Mouse (Mus musculus): ENCODE results near the gene Gm45140. TPM values are rescaled to one million over a fixed set of nuclear protein-coding genes. Genes with fewer than 3 reads are reported as not detected.

Gene Gm45140
- total RNA-seq, 4 experiments from 2014 or later: 0.24 to 1.9 TPM; not detected in 2

DNA sequence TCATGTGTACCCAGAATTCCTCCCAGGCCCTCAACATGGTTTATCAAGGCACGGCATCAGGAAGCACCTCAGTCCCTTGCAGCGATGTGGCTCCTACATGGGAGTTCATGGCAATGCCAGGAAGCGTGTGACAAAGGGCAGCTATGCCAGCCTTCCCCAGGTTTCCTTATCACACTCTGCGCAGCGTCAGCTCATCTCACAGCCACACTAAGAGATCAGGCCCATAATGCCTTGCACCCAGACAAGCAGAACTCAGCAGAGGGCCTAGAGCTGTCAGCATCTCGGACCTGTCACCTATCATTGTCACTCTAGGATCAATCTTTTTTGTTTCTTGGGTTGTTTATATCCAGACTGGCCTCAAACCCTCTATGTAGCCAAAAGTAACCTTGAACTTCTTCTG lies 36.0 kb downstream of the Gm45140 start:
- no peak for DNase-seq (ENCODE audit: low spot score)

DNA sequence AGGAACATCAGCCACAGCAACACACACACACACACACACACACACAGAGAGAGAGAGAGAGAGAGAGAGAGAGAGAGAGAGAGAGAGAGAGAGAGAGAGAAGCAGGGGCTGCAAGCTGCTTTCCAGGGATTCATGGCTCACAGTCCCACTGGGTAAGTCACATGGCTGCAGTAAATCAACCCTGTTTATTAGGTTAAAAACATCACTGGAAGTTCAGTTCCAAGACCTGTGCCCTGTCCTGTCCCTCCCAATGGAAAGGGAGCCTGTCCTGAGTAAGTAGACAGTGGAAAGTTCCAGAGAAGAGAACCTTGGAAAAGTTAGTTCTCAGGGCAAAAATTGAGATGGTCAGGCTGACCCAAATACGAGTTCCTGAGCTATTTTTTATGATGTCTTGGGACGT lies 38.3 kb downstream of the Gm45140 start:
- DNase-seq (ENCODE audit: low spot score): no peak

DNA sequence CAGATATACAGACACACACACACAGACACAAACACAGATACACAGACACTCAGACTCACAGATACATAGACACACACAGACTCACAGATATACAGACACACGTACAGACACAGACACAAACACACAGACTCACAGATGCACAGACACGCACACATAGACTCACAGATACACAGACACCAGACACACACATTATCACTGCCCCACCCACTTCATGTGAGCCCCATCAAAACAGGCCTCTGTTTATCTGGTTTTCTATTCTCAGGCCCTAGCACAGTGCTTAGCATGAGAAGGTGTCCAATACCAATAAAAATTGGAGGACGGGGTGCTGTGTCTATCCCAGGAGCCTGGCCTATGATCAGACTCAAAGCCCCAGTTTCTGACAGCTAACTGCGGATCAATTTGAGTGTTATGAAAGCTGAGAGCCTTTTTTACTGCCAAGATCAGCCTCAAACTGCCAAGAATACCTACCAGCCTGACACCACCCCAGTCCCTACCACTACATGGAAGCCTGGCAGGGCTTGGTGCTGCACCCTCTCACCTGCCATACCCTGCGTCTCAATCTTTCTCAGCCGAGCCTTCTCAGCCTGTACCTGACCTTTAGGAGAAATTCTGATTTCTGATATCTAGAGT lies 39.2 kb downstream of the Gm45140 start:
- no peak for DNase-seq (ENCODE audit: low spot score)

DNA sequence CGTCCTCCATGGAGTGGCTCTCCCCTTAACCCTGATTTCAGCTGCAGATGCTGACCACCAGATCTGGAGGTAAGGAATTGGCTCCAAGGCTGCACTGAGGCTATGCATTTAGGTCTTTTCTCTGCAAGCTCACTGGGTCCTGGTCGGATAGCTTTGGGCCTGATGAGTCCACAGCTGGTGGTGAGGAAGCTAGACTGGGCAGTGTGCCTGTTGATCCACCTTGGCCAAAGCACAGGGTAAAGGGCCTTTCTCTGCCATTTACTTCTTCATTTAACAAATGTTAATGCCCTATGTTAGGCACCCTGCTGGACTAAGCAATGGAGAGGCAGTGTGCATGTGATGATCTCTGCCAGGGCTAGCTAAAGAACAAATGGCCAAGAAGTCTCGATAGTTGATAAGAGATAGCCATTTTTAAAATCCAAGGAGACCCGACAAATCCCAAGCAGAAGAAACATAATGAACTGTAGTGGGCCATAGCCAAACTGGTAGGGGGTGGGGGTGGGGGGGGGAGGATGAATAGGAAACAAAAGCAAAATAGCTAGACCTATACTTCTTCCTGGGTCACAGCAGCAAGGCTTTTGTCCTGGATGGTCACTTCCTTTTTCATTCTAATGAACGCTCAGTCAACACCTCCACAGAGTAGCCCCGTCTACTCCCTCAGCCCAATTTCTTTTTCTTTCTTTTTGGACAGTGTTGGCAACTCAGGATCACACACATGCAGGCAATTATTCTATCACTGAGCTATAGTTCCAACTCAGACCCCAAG lies 40.0 kb downstream of the Gm45140 start:
- DNase-seq (ENCODE audit: low spot score): no peak

DNA sequence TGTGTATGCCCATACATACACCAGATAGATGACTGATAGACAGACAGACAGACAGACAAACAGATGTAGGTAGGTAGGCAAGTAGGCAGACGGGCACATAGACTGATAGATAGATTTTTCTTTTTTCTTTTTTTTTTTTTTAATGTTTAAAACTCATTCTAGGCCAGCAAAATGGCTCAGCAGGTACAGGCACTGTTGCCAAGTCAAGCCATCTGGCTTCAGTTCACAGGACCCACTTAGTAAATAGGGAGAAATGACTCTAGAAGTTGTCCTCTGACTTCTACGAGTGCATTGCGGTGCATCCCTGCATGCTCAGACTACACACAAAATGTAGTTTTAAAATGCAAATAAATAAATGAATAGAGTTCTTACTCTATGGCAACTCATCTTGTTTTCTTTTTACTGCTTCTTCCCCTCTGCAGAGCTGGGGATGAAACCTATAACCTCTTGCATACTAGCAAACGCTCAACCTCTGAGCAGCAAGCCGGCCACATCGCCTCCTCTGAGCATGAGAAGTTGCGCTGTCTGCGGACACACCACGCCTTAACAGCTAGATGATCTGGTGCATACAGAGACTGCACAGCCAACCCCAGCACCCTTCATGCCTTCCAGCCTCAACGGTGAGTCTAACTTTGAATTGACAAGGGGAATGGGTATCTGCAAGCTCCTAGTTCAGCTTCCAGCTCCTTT lies 41.6 kb downstream of the Gm45140 start:
- DNase-seq (ENCODE audit: low spot score): no peak

DNA sequence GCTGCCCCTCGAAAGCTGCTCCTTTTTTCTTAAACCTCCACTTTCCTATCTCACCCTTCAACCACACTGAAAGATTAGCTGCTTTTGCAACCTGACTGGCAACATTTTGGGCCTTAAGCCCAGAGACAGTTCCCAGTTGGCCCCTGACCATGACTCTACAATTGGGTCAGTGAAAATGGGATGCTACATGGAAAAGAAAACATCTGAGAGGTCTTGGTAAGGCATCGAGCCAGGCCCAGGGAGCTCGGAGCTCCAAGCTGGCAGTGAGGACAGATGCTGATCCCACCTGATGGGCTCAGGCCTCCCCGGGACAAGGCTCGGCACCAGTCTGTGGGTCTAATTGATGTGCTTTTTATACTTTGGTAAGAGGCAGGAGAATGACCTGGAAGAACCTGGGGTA lies 43.8 kb downstream of the Gm45140 start:
- DNase-seq (ENCODE audit: low spot score): no peak

- no peak for DNase-seq (ENCODE audit: low spot score)
Measured at GRCm38 (mm10) chr6:87790779-87791480, 44.7 kb downstream of the Gm45140 start.

DNA sequence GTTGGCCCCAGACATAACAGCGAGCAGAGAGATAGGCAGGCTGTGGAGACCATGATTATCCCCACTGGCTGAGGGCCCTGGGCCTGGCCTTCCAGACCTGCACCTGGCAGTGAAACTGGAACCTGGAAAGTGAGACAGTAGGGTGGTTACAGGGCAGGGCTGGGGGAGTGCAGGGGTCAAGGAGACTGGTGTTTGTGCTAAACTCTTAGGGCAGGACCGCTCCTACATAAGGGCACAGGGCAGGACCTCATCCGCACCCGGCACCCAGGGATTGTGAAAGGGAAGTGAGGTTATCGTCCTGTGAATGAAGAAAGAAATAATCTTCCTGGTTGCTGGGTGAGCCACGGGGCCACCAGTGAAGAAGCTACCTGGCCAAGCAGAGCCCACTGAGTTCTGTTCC lies 45.8 kb downstream of the Gm45140 start:
- no peak for DNase-seq (ENCODE audit: low spot score)

DNA sequence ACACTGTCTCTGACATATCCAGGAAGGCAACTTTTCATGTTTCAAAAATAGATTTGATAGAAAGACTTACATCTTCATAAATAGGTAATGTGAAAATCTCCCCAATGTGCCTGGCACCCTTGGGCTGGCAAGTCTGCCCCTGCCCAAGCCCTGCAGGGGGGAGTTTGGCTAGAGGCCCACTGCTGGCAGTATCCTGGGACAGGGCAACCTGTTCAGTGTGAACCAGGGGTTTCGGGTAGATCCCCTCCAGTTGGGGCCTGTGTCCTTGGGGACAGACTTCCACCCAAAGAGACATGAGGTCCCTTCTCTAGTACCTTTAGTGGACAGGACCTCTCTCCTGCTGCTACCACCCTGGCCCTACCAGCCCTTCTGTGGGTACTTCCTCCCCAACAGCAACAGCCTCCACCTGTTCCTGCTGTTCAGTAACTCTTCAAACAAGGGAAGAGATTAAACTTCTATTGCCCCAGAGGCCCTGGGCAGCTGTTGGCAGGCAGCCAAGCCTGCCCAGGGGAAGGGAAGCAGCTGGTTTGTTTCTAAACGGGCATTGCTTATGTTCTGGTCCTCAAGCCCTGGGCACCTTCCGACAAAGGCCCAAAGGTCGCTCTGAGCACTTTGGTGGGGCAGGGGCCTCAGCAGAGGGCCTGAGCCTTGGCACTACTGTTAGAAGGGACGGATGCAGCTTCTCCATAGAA lies 46.6 kb downstream of the Gm45140 start:
- DNase-seq (ENCODE audit: low spot score): no peak

- DNase-seq (ENCODE audit: low spot score): no peak
Measured at GRCm38 (mm10) chr6:87788266-87788895, 47.2 kb downstream of the Gm45140 start.

DNA sequence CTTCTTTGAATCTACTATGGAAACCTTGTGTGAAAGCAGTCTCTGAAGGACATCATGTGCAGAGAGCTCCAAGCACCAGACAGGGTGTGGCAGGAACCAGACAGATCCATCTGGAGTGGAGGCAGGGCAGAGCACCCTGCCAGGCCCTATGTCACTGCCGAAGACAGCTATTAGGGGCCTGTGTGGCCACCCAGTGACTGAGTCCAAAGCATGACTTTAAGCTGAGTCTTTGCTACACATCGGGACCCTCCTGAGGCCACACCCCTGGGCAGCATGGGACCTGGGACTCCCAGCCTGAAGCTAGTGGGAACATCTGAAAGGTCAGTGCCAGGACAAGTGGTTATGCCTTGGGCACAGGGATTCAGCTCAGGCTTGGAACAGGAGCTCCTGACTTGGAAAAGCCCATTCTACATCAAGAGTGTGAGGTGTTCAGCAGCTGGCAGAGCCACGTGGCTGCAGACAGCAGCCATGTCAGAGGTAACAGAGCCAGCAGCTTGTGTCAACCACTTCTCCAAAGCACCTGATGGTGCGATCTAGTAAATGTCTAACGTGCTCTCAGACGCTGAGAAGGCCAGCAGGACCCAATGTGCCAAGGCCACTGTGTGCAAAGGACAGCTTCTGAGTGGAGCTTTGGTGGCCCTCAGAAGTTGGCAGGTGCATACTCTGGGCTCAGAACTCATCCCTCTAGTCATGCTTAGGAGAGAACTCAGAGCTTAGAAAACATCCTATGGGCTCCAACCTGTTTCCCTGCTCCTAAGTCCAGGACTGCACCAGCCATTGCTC lies 48.3 kb downstream of the Gm45140 start:
- no peak for DNase-seq (ENCODE audit: low spot score)

DNA sequence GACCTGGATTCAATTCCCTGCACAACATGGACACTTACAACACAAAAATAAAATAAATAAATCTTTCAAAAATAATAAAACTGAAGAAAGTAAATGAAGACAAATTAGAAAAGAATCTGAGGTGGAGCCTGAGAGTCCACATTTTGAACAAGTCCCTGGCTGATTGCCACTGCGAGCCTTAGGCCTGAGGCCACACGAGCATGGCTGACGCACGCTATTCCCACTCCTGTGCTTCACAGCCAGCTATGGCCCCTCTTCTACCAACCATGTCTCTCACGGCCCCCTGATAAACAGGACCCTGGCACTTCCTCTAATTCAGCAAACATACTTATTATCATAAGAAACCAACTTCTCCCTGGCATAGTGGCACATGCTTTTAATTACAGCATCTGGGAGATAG lies 49.0 kb downstream of the Gm45140 start:
- DNase-seq (ENCODE audit: low spot score): no peak

- DNase-seq (ENCODE audit: low spot score): no peak
Measured at GRCm38 (mm10) chr6:87784033-87784432, 51.6 kb downstream of the Gm45140 start.

DNA sequence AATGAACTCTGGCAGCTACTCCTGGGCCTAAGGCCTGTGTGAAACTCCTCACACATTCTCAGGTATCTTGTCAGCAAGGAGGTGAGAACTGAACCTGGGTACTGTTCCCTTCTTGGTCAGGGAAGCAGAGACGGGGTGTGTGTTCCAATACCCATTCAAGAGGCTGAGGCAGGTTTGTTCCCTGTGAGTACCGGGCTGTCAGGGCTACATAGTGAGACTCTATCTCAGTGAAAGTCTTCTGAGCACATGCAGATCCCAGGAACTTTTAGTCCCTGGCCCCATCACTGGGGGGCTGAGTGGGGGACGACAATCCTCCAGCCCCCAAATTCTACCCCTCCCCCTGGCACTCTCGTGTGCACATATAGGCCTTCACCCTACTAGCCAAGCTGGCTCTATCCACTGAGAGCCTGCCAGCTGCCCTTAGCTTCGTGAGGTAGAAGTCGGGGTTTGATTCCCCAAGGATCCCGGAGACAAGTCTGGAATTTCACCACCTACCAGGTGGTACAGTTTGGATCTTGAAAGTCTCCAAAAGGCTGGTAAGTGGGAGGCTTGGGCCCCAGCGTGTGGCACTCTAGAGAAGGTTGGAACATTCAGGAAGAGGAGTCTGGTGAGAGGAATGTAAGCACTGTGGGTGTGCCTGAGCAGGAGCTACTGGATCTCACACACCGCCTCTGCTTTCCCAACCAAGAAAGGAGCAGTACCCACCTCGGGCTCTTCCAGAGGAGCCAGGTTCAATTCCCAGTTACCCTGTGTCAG lies 54.9 kb downstream of the Gm45140 start:
- DNase-seq (ENCODE audit: low spot score): no peak

DNA sequence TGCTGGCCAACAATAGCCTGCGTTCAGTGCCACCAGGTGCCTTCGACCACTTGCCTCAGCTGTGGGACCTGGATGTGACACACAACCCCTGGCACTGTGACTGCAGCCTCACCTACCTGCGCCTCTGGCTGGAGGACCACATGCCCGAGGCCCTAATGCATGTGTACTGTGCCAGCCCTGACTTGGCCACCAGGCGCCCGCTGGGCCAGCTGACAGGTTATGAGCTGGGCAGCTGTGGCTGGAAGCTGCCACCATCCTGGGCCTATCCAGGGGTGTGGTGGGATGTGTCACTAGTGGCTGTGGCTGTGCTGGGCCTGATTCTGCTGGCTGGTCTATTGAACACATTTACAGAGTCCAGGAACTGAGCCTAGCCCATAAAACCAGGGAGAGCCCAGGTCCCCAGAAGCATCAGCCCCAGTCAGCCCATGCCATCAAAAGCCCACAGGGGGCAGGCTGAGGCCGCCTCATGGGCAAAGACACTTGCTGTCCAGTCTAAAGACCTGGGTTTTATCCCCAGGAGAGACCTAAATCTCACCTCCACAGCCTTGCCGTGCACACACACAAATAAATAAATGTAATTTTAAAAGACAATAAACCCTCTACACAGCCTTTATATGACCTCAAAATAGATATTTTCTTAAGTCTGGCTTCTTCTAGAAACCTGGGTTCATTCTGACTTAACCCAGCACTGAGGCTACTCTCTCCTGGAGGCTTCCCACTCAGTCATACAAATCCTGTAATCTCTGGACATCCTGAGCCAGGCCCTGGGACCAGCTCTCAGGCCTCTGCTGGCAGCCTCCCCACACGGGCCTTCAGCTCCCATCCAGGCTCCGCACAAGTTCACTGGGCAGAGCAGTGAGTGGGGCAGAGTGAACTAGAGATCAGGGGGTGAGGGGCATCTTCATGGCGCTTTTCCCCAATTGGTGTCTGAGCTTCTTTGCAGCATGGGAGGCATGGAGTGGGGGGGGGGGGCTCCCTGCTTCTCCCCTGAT lies 56.1 kb downstream of the Gm45140 start:
- DNase-seq (ENCODE audit: low spot score): no peak

DNA sequence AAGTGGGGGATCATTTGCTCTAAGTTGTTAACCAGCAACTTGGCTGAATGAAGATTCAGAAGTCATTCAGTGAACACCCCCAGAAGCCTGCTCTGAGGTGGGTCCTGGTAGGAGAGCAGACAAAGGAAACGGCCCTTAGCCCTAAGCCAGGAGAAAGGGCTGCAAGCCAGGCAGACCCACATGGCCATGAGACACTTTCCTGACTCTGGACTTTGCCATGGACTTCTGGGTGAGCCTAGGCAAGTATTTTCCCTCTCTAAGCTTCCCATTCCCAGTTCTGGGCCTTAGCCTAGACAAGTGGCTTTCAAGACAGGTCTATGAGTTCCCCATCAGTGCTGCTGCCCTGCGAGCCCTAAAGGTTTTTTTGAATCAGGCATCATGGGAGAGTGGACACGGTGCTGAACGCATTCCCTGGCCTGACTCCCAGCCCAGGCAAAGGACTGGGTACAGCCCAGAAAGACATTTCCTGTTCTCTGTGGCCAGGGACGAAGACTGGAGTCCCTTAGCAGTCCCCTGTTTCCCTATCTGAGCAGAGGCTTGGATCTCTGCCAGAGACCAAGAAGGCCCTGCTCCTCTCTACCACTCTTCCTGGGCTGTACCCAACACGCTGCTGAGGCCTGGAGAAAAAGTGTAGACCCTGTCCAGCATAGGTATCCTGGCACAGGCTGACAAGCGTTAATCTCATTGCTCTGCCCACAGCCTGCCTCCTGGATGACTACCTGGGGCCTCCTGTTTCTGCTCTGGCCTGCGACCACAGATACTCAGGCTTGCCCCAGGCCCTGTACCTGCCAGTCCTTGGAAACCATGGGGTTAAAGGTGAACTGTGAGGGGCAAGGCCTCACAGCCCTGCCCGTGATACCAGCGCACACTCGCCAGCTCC lies 57.1 kb downstream of the Gm45140 start:
- no peak for DNase-seq (ENCODE audit: low spot score)

DNA sequence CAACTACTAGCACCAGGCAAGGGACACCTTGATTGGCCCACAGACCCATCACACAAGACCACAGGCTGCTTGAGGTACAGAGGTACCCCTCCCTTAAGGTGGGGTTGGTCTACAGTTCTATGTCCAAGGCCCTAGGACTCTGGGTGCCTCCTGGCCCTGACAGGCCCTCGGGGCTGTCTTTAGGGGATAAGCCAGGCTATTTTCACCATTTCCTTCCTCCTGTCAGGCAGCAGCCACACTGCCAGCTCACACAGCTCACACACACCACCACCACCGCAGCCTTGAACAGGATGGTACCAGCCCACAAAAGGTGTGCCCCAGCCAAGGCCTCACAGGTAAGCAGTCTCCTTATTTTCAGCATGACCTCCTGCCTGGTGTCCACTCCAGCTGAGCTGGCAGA lies 57.8 kb downstream of the Gm45140 start, which contains the start of gene Gp9:
TSS of gene Gp9 (plus strand) at position 231 of the 400 bp plus-strand sequence.
- DNase-seq (ENCODE audit: low spot score): no peak
